Mouse (Mus musculus) NIH3T3 (cell line): Measurements from ENCODE around the gene Ints1.

Experiments used
- DNase-seq: peaks from one replicate; pipeline ENCODE4 v3.0.0-alpha.2; 2012; ENCODE audit warnings: low read depth

Gene Ints1

GRCm38 (mm10) chr5:139775216-139775926 lies at the start of gene Ints1:
Ints1 (minus strand) TSS chr5:139775674.
- peak; percentile 98 for DNase-seq

- no peak for DNase-seq
Observed at GRCm38 (mm10) chr5:139824531-139824930, 49.1 kb upstream of the Ints1 start.

GRCm38 (mm10) chr5:139821466-139822459 lies 46.3 kb upstream of the Ints1 start:
- DNase-seq, result no peak

- DNase-seq, result no peak
Observed at GRCm38 (mm10) chr5:139819538-139820181, 44.2 kb upstream of the Ints1 start, which contains the start of gene Tmem184a. Tmem184a (minus strand) TSS chr5:139819917.

GRCm38 (mm10) chr5:139818801-139819200 lies 43.3 kb upstream of the Ints1 start:
- peak; percentile 75 for DNase-seq

GRCm38 (mm10) chr5:139818056-139818455 lies 42.6 kb upstream of the Ints1 start:
- no peak for DNase-seq

- DNase-seq, result peak; percentile 44
Observed at GRCm38 (mm10) chr5:139817292-139817691, 41.8 kb upstream of the Ints1 start.

- DNase-seq, result no peak
Observed at GRCm38 (mm10) chr5:139816445-139816844, 41.0 kb upstream of the Ints1 start.

- no peak for DNase-seq
Observed at GRCm38 (mm10) chr5:139815964-139816363, 40.5 kb upstream of the Ints1 start.

- DNase-seq, result no peak
Observed at GRCm38 (mm10) chr5:139813963-139814381, 38.5 kb upstream of the Ints1 start.

GRCm38 (mm10) chr5:139813126-139813490 lies 37.6 kb upstream of the Ints1 start:
- no peak for DNase-seq

- DNase-seq, result no peak
Observed at GRCm38 (mm10) chr5:139812398-139813125, 37.1 kb upstream of the Ints1 start.

GRCm38 (mm10) chr5:139811677-139812397 lies 36.4 kb upstream of the Ints1 start:
- no peak for DNase-seq

GRCm38 (mm10) chr5:139809397-139809796 lies 33.9 kb upstream of the Ints1 start:
- DNase-seq, result no peak

- no peak for DNase-seq
Observed at GRCm38 (mm10) chr5:139805924-139806323, 30.4 kb upstream of the Ints1 start.

GRCm38 (mm10) chr5:139804573-139805111 lies 29.2 kb upstream of the Ints1 start:
- no peak for DNase-seq

GRCm38 (mm10) chr5:139804107-139804551 lies 28.7 kb upstream of the Ints1 start:
- no peak for DNase-seq

GRCm38 (mm10) chr5:139803601-139804102 lies 28.2 kb upstream of the Ints1 start:
- DNase-seq, result peak; percentile 32

- DNase-seq, result no peak
Observed at GRCm38 (mm10) chr5:139803165-139803564, 27.7 kb upstream of the Ints1 start.

GRCm38 (mm10) chr5:139801880-139802279 lies 26.4 kb upstream of the Ints1 start:
- DNase-seq, result no peak
